Mouse (Mus musculus): Measurements from ENCODE around the gene Apobec1. TPM values are rescaled to one million over a fixed set of nuclear protein-coding genes. Genes with fewer than 3 reads are reported as not detected.
"Not testable (repeated sequence)": the region's sequence is repeated elsewhere in the genome, so short reads cannot be mapped to it uniquely, and the experiment has no call there.

Gene Apobec1
- polyA plus RNA-seq, 2 experiments from 2014 or later: 24.5 to 28.7 TPM

DNA sequence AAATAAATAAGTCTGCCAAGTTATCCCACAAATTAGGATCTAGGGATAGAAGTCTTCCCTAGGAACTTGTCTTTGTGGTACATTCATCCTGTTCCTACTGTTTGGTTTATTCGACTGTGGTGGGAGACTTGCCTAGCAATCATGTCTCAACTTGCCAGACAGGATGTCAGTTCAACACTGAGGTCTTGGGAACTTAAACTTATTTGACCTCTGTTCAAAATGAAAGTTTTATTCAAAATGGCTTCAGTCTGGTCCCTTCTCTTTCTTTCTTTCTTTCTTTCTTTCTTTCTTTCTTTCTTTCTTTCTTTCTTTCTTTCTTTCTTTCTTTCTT, 713 bp upstream of the Apobec1 start:
- ATAC-seq: peak; percentile 33

GRCm38 (mm10) chr6:122601615-122602014, 629 bp downstream of the Apobec1 start:
- no peak for ATAC-seq

DNA sequence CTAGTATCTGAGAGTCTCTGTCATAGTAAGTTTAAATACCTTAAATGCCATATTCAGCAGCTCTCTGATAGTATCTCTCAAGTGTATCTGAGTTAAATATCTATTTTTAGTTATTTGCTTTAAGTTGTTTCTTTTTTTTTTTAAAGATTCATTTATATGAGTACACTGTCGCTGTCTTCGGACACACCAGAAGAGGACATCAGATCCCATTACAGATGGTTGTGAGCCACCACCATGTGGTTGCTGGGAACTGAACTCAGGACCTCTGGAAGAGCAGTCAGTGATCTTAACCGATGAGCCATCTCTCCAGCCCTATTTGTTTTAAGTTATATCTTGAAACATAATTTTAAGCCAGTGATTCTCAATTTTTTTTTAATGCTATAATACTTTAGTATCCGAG, 1.2 kb downstream of the Apobec1 start:
- no peak for ATAC-seq

DNA sequence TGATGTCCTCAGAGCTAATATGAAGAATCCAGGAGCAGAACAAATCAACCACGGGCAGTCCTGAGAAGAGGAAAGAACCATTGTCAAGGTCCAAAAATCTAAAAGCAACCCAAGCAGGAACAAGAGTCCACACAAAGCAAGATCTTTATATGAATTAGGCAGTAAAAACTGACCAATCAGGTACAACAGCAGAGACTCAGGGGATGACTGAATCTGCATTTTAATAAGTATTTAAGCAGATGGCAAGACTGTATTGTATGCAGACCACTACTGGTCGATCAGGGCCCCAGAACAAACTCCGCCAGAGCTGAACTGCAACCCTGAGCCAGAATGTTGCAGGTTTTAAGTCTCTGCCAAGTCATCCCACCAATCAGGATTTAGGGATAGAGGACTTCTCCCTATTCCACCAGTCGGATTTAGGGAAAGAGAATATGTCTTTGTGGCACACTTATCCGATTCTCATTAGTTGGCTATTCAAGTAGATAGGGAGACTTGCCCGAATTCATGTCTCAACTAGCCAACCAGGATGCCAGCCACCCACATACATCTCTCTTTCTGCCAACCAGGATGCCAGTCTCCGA, 2.1 kb downstream of the Apobec1 start:
- ATAC-seq: no peak

DNA sequence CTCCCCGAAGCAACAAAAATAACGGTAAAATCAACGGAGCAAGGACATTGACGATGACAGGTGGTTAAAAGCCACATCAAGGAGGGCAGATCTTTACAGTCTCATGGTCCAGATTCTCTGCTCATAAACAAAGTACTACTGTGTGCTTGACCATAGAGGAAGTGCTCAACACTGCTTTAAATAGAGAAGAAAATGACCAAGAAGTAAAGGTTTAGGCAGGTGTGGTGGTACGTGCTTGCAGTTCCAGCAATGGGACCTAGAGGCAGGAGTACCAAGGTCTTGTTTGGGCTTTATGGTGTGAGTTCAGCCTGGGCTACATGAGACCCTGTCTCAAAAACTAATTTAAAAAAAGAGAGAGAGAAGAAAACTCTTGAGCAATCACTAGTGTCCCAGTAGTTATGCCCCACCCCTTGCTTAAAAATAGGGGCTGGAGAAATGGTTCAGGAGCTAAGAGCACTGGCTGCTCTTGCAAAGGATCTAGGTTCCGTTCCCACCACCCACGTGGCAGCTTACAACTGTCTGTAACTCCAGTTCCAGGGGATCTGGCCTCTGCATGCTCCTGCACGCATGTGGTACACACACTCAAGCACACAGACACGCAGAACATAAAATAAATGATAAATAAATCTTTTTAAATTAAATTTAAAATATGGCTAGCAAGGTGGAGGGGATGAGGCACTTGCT, 3.0 kb downstream of the Apobec1 start:
- ATAC-seq: no peak

DNA sequence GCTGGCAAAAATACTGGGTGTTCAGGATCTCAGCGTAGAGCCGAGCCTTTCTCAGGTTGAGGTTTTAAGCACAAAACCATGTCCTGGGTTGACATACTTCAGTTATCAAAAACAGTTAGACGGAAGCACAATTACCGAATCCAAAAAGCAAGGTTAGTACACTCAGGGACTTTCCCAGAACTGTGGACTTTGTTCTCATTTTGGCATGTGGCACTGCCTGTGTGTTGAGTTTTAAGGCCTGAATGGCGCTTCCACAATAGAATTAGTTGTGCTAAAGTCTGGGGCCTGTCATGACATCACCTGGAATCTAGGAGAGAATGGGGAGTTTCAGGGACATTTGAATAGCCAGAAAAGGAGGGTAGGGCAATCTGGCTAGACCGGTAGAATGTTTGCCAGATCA, 3.8 kb downstream of the Apobec1 start:
- ATAC-seq: no peak

DNA sequence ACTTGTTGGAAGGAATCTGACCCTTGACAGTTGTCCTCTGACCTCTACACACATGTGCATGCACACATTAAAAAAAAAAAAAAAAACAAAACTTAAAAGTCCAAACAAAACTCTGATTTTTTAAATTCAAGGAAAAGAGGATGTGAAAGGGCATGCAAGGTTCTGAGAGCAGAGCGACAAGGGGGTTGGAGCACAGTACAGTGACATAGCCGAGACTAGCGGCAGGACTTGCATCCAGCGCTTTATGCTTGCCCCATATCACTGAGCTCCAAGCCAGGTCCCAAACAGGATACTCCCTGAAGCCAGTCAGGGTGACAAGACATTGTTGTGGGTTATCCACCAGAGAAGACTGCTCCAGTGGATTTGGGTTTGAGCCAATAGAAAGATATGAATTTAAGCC, 4.2 kb downstream of the Apobec1 start:
- no peak for ATAC-seq

- ATAC-seq: no peak
Observed at GRCm38 (mm10) chr6:122596608-122597007, 5.6 kb downstream of the Apobec1 start.

DNA sequence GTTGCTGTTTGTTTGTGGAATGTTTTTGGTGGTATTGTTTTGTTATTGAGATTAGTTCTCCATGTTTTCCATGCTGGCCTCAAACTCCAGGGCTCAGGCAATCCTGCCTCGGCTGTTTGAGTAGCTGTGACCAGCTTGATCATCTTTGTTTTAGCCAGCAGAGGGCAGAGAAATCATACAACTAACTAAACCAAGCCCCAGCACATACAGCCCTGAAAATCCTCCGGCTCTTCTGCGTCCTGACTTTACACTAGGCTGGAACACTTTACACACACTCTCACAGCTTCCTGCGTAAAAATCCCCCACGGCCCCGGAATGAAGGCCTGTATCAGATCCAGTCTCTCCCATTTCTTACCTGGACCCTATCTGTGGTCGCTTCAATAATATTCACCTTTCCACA, 6.6 kb downstream of the Apobec1 start:
- ATAC-seq: no peak

DNA sequence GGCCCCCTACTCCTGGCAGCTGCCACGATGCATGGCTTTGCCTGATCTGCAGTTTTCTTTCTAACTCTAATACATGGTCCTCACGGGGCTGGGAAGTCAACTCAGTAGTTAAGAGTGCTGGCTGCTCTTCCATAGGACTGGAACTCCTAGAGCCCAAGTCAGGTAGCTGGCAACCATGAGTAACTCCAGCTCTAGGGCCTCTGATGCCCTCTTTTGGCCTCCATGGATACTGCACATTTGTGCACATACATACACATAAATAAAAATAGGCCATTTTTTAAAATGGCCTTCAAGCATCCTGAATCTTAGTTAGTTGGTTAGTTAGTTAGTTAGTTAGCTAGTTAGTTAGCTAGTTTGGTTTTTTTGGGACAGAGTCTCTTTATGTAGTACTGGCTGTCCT, 9.3 kb downstream of the Apobec1 start:
- no peak for ATAC-seq

DNA sequence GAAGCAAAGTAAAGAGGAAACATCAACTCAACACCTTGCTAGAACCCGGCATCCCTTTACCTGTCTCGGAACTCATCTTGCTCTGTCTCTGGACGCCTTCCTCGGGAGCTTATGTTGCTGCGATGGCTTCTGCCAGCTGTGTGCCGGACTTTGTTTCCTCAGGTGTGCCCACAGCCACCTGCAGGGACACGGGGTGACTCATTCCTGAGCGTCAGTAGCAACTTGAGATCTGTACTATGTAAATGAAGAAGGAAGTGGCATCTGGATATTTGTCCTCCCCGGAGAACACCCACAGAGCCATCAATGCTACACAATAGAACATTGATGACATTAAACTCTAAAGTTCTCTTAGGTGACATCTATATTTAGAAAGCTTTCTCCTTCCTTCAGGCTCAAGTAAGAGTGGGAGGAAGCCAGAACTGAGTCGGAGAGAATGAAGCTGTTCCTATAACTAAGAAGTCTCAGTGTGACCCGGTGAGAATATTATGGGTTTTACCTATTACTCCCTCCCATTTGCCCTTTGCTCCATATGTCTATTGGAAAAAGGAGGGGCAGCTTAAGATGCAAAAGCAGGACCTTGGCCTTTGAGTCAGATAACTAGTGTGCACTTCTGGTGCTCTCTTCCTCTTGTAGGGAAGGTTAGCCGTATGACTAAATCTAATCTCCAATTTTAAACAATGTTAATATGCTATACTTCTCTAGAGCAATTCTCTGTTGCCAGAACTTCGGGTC, 11.1 kb downstream of the Apobec1 start:
- no peak for ATAC-seq

DNA sequence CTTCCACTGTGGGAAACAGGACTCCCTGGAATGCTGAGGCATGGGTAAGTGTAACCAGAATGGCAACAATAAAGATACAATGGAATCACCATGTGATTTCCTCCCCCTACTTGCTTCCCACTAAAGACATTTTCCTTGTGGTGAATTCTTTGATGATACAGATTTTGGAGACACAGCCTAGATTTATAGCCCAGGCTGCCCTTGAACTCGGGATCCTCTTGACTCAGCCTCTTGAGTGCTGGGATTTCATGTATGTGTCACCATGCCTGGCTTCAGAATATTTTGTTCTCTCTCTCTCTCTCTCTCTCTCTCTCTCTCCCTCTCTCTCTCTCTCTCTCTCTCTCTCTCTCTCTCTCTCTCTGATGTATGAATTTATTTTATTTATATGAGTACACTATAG, 23.2 kb downstream of the Apobec1 start:
- ATAC-seq: no peak

GRCm38 (mm10) chr6:122577030-122577429, 25.2 kb downstream of the Apobec1 start:
- no peak for ATAC-seq

DNA sequence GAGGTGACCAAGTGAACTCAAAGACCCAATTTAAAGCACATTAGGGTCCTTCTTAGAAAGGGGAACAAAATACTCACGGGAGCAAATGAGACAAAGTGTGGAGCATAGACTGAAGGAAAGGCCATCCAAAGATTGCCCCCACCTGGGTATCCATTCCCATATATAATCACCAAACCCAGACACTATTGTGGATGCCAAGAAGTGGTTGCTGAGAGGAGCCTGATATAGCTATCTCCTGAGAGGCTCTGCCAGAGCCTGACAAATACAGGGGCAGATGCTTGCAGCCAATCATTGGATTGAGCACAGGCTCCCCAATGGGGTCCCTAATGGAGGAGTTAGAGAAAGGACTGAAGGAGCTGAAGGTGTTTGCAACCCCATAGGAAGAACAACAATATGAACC, 27.2 kb downstream of the Apobec1 start:
- ATAC-seq: not testable (repeated sequence)

GRCm38 (mm10) chr6:122571617-122571959, 30.7 kb downstream of the Apobec1 start:
- no peak for ATAC-seq

DNA sequence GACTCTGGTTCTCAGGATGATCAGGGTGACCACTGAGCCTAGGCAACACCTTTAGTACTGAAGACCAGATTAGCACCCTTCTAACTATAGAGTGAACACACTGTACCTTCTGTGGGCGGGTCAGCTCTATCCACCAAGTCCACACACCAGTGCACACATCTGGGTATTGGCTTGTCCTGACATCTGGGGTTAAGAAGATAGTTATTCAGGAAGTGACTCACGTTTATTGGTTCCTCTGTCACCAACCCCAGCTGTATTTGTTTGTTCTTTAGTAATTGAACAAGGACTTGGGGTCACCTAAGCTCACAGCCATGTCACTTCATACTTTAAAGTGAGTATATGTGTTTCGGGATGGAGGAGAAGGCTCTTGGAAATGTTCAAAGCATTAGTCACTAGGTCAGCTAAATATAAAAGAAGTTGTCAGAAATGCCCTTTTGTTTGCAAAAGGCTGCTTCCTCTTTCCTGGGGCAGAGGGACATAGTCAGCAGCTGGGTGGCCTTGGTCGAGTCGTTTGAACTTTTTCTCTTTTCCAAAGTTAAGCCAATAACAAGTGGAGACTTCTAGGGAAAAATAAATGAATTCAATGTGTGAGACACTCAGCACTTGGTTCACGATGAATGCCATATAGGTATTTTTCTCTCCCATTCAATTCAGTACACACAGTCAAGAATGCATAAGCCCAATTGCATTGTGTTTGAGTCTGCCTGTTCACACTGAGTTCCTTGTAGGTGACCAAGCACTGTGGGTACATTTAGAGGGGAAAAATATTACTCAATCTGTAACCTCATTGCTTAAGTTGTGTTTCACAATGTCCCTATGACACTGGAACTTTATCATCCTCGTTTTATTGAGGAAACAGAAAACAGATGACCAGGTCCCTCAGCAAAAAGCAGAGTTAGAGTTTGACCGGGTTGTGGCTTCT, 31.3 kb downstream of the Apobec1 start:
- ATAC-seq: no peak

GRCm38 (mm10) chr6:122569762-122570161, 32.5 kb downstream of the Apobec1 start:
- ATAC-seq: no peak

DNA sequence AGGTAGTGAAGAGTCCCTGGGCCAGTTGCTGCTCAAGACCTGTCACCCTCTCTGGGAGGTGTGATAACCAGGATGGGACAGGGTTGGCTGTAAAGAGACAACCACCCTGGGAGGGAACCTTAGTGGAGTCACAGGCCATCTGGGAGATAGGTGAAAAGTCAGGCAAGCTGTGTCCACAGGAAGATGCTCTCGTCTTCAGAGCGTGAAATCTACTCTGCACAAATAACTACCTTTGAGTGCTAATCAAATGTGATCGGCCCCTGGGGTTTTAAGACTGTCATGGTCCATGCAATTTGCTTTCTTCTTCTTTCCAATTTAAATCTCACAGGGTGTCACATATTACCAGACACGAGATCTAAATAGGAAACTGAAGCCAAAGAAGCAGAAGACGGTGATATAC, 33.1 kb downstream of the Apobec1 start:
- ATAC-seq: no peak

GRCm38 (mm10) chr6:122565070-122565784, 37.0 kb downstream of the Apobec1 start:
- no peak for ATAC-seq

DNA sequence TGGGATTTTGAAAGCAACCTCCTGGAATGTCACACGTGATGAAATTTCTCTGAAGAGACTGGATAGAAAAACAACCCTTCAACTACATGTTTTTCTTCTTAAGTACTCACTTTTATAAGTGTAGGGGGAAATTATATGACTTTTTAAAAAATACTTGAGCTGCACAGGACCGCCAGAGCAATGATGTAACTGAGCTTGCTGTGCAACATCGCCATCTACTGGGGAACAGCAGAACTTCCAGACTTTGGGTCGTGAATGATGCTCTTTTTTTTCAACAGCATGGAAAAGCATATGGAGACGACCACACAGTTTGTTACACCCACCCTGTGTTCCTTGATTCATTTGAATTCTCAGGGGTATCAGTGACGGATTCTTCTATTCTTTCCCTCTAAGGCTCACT, 39.8 kb downstream of the Apobec1 start:
- ATAC-seq: peak; percentile 57

- ATAC-seq: no peak
Observed at GRCm38 (mm10) chr6:122561005-122561404, 41.2 kb downstream of the Apobec1 start.

DNA sequence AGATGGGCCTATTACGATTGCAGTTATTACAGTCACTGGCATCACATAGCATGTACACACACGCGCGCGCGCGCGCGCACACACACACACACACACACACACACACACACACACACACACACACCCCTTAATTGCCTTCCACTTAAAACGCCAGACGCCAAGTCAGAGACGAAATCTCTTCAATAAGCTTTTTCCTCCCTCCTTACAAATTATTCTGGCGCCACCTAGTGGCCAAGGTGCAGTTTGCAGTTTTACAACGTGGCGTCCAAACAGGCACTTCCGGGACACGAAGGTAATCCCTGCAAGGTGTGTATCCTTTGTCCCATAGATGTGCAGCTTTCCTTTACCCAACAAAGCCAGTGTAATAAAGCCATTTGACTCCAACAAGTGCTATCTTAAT, 41.8 kb downstream of the Apobec1 start:
- peak; percentile 67 for ATAC-seq

Data from activated CD4-positive, CD25-positive, alpha-beta regulatory T cell, adult 4 months (primary cell).